Mouse (Mus musculus) CH12F3 (cell line): Measurements from ENCODE around the gene Olfr993.

ENCODE experiments used
- in situ Hi-C: fragments of 300-500 bp; cut with MboI; formaldehyde crosslinking; loops from 2 replicates; pipeline ENCODE4 v1.14.3; 2020; ENCODE audit warnings: low sequenced_read_pairs

The Olfr993 gene

DNA sequence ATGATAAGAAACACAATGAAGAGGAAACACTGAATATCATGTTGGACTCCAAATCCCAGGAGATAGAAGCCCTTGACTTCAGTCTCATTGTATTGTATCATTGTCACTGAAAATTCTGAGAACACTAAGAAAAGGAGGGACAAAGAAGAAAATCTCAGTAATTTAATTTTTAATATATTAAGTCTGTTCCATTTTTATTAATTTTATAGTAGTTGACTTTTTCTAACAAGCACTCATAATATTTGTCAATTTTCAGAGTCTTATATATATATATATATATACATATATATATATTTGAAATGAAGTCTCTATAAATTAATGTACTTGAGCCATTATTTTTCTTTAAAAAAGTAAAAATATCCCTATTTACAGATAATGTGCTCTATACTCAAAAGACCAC lies at the start of gene Olfr993:
Gene Olfr993 (minus strand): TSS at position 101 of the 400 bp plus-strand sequence.
- in situ Hi-C loops, result no loop called here

DNA sequence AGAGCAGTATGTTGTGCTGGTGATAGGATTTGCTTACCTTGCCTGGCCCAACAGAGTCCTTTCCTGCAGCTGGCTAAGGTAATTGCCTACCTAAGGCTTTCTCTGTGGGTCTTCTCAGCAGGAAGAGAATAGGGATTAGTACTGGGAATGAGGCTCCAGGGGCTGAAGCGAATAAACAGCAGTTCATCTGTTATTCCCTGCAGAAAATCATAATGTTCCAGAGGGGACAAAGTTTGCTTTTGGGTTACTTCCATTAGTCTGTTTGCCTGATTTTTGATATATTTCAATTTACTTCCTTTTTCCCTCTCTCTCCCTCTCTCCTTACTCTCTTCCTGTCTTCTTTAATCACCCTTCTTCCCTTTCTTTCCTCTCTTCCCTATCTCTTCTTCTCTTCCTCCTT lies 28.9 kb upstream of the Olfr993 start, which contains the start of gene Olfr995:
Gene Olfr995 (minus strand): TSS at position 101 of the 400 bp plus-strand sequence.
- in situ Hi-C loops, result no loop called here

DNA sequence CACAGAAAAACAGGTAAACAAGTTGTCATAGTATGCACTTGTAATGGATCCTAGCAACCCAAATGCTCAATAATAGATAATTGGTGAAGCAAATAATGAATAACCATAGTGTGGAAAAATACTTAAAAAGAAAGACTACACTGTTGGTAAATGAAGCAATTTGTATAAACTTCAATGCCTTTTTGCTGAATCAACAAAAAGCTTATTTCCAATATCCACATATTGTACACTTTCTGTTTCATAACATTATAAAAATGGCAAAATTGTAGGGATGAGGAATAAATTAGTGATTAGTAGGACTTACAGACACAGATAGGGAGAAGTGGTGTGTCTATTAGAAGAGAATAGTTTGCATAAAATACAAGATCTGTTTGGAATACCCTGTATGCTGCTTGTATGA lies 27.9 kb upstream of the Olfr993 start:
- in situ Hi-C loops, result no loop called here

DNA sequence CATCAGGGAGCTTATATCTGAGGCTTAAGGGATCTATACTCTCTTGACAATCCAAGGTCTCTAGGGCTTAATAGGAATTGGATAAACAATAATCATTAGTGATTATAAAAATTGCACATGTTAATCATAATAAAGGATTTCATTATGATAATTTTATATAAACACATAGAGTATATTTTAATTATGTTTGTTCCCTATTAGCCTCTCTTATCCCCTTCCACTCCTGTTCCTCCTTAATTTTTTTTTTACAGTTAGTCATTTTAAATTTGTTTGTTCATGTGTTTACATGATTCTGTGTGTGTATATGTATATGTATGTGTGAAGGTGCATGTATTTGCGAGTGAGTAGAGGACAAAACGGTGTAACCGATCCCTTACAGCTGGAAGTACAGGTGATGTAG lies 21.7 kb upstream of the Olfr993 start, which contains the start of gene Olfr994:
Gene Olfr994 (minus strand): TSS at position 101 of the 400 bp plus-strand sequence.
- in situ Hi-C loops, result no loop called here

DNA sequence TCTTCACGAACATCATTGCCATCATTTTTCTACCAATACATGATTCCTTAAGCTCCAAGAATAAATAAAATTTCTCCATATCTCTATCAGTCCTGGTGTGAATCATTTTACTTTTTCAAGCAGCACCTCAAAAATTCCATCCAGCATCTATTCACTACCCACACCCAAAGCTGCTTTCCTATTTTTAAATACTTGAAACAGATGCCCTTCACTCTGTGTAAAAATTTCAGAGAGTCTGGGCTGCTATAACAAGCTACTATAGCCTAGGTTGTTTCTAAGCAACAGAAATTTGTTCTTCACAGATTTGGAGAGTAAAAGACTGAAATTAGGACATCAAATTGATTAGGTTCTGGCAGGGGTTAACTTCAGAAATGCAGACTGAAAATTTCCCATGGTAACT lies 11.2 kb upstream of the Olfr993 start:
- in situ Hi-C loops, result no loop called here

DNA sequence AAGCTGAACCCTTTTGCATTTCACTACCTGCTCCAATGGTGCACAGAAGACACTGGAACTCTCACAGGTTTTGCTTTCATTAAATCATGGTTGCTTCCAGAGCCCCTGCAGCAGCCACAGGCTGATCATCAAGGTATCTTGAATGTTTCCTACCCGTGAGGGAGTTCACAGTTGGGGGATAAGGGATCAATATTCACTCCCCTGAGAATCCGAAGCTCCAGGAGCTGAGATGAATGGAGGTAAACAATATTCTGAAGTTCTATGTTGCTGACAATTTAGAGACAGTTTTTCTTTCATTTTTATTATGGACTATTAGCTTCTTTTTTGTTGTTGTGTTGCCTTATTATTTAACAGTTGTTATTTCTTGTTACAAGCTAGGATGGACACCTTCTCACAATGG lies 5.3 kb downstream of the Olfr993 start, which contains the start of gene Olfr992:
Gene Olfr992 (minus strand): TSS at position 101 of the 400 bp plus-strand sequence.
- in situ Hi-C loops, result no loop called here
